Mouse (Mus musculus): ENCODE data around the gene Ube2f. TPM values are rescaled to one million over a fixed set of nuclear protein-coding genes. Genes with fewer than 3 reads are reported as not detected.

Gene Ube2f
- polyA plus RNA-seq, 1 experiment from 2014 or later: 84.7 TPM

DNA sequence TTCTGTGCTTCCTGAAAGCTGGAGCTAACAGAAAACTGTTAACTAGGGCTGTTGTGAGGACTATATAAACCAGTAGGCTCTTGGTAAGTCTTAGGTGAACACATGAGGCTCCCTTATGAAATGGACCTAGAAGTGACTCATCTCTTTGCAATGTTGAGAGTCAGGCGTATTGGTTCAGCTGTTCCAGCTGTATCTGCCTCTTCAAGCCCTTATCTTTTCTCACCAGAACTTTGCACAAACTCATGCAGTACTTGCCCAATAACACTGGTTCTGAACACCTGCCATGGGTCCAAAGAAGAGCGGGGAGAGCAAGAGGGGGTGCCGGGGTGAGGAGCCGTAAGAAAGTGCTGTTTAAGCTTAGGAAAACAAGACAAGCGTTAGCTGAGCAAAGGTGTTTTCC, 1.9 kb upstream of the Ube2f start:
- H3K36me3 ChIP-seq (ENCODE audit: control insufficient read depth, insufficient read depth, low read length): no peaks in the 10 kb centered on the region
- H3K4me1 ChIP-seq (replicated peaks; ENCODE audit: control insufficient read depth, insufficient read depth, low read length): peaks cover 6% of the 10 kb centered on the region
- DNase-seq (ENCODE audit: low spot score) (no peak), ATAC-seq (replicated peaks; ENCODE audit: low FRiP score) (no peak)
- no peak overlapping the region for H3K9ac ChIP-seq (ENCODE audit: low read length)
- no peak overlapping the region for H3K4me3 ChIP-seq (ENCODE audit: low read depth, low read length)
- no peaks in the 10 kb centered on the region for H3K27me3 ChIP-seq (ENCODE audit: control insufficient read depth, insufficient read depth, low read length)
- WGBS: 93% methylated on average over 5 of the region's 5 CpGs
- no peak overlapping the region for H3K27ac ChIP-seq (ENCODE audit: low read depth, low read length)
- no peak overlapping the region for H3K4me2 ChIP-seq (ENCODE audit: low read depth, low read length, severe bottlenecking)
- no peaks in the 10 kb centered on the region for H3K9me3 ChIP-seq (ENCODE audit: control insufficient read depth, low read length)

DNA sequence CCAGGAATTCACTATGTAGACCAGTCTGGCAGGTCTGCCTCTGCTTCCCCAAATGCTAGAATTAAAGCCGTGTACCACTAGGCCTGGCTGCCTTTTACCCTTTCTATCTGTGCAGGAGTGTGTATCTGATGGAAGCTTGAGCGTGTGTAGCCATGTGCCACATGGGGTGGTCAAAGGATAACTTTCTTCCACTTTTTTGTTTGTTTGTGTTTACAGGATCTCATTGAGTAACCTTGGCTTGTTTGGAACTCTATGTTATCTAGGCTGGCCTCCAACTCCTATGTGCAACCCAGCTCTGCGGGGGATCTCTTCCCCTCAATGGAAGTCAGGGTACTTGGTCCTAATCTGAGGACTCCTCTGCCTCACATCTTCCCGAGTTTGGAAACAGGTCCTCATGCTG, 1.1 kb upstream of the Ube2f start:
- peak overlapping the region; percentile 99 for H3K4me3 ChIP-seq (ENCODE audit: low read depth, low read length)
- no peak for ATAC-seq (replicated peaks; ENCODE audit: low FRiP score)
- H3K9me3 ChIP-seq (ENCODE audit: control insufficient read depth, low read length): no peaks in the 10 kb centered on the region
- H3K9ac ChIP-seq (ENCODE audit: low read length): no peak overlapping the region
- H3K4me2 ChIP-seq (ENCODE audit: low read depth, low read length, severe bottlenecking): peak overlapping the region; percentile 80
- DNase-seq (ENCODE audit: low spot score): no peak
- H3K27me3 ChIP-seq (ENCODE audit: control insufficient read depth, insufficient read depth, low read length): no peaks in the 10 kb centered on the region
- H3K4me1 ChIP-seq (replicated peaks; ENCODE audit: control insufficient read depth, insufficient read depth, low read length): peaks cover 6% of the 10 kb centered on the region
- H3K36me3 ChIP-seq (ENCODE audit: control insufficient read depth, insufficient read depth, low read length): no peaks in the 10 kb centered on the region
- WGBS: 49% methylated on average over 4 of the region's 4 CpGs
- H3K27ac ChIP-seq (ENCODE audit: low read depth, low read length): no peak overlapping the region

DNA sequence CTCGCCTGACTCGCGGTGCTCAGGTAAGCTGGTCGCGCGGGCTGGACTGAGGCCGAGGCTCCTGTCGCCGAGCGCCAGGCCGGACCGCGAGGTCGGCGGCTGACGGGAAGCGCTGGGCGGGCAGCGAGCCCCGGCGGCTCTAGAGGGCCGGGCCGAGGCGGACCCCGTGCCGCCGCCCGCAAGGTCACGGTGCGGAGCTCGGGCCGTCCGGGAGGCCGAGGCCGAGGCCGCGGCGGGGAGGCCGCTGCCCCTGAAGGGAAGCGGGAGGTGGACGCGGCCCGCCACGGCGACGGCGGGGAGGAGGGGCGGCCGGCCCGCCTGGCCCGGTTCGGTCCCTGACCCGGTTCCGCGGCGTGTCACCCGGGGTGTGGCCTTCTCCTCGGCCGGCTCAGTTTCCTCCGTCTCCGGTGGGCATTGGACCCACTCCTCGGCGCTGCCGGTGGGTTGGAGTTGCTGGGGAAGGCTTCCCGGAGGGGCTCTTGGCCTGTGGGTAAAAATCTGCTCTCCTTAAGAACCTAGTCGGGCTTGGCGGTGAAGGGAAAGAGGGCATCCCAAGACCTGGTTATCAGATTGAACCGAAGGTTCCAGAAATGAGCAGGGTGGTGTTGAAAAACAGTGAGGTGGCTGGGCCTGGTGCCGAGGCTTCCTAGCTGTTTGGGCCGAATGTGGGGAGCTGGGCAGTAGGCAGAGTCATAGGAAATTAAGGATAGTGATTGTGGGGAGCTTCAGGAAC, 477 bp downstream of the Ube2f start:
- under 1% methylated on average over 67 of the region's 70 CpGs for WGBS
- Histone ChIP-seq H3K27me3 (ENCODE audit: control insufficient read depth, insufficient read depth, low read length) (no peaks in the 10 kb centered on the region), H3K4me1 (replicated peaks; ENCODE audit: control insufficient read depth, insufficient read depth, low read length) (peaks cover 6% of the 10 kb centered on the region), H3K9ac (ENCODE audit: low read length) (peak overlapping the region; percentile 93), H3K36me3 (ENCODE audit: control insufficient read depth, insufficient read depth, low read length) (no peaks in the 10 kb centered on the region), H3K4me3 (ENCODE audit: low read depth, low read length) (peak overlapping the region; percentile 99), H3K27ac (ENCODE audit: low read depth, low read length) (peak overlapping the region; percentile 57; the same call in 1 of the 2 replicates), H3K4me2 (ENCODE audit: low read depth, low read length, severe bottlenecking) (peak overlapping the region; percentile 89), H3K9me3 (ENCODE audit: control insufficient read depth, low read length) (no peaks in the 10 kb centered on the region)
- ATAC-seq (replicated peaks; ENCODE audit: low FRiP score) (peak; percentile 73), DNase-seq (ENCODE audit: low spot score) (no peak)

DNA sequence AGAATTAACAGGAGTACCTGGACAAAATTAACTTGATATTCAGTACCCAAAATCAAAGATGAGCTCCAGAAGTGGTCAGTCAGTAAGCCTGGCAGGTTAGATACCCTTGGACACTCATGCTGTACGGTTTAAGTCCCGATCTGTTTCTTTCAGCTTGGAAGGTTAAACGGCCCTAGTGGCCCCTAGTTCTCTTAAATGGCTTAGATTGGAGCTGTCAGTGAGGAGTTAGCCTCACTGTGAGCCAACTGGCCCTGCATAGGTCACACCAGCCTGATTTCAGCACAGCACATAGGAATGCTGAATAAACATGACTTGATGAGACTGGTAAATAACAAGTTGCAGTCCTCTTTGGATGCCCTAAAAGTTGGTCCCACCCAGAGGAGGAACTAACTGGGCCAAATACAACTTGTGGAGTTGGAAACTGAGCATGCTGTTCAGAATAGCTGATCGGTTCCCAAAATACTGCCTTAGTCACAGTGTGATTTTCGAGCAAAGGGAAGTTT, 1.1 kb downstream of the Ube2f start:
- ATAC-seq (replicated peaks; ENCODE audit: low FRiP score): no peak
- Histone ChIP-seq H3K4me3 (ENCODE audit: low read depth, low read length) (peak overlapping the region; percentile 99), H3K27me3 (ENCODE audit: control insufficient read depth, insufficient read depth, low read length) (no peaks in the 10 kb centered on the region), H3K9me3 (ENCODE audit: control insufficient read depth, low read length) (no peaks in the 10 kb centered on the region), H3K4me1 (replicated peaks; ENCODE audit: control insufficient read depth, insufficient read depth, low read length) (peaks cover 6% of the 10 kb centered on the region), H3K36me3 (ENCODE audit: control insufficient read depth, insufficient read depth, low read length) (no peaks in the 10 kb centered on the region), H3K9ac (ENCODE audit: low read length) (peak overlapping the region; percentile 93), H3K4me2 (ENCODE audit: low read depth, low read length, severe bottlenecking) (peak overlapping the region; percentile 89), H3K27ac (ENCODE audit: low read depth, low read length) (no peak overlapping the region)
- 53% methylated on average over 5 of the region's 5 CpGs for WGBS
- no peak for DNase-seq (ENCODE audit: low spot score)

DNA sequence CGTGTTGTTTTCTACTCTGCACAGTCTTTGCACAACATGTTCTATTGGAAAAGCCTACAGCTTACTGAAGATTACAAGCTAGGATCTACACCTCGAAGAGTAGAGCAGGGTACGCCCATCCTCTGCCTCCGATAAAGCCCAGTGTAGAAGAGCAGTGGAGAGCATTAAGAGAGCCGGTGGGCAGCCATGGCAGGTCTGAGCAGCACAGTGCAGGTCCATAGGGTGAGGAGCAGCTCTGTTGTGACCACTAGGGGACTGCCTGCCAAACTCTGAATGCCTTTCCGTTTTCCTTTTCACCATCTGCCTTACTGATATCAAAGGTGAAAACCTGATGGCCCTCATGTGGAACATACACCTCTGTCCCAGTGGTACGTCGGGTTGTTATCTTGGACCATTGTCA, 1.8 kb downstream of the Ube2f start:
- Histone ChIP-seq H3K27ac (ENCODE audit: low read depth, low read length) (no peak overlapping the region), H3K27me3 (ENCODE audit: control insufficient read depth, insufficient read depth, low read length) (no peaks in the 10 kb centered on the region), H3K9ac (ENCODE audit: low read length) (no peak overlapping the region), H3K9me3 (ENCODE audit: control insufficient read depth, low read length) (no peaks in the 10 kb centered on the region), H3K4me3 (ENCODE audit: low read depth, low read length) (no peak overlapping the region), H3K4me1 (replicated peaks; ENCODE audit: control insufficient read depth, insufficient read depth, low read length) (peaks cover 6% of the 10 kb centered on the region), H3K4me2 (ENCODE audit: low read depth, low read length, severe bottlenecking) (no peak overlapping the region), H3K36me3 (ENCODE audit: control insufficient read depth, insufficient read depth, low read length) (no peaks in the 10 kb centered on the region)
- WGBS: 64% methylated on average over 8 of the region's 8 CpGs
- ATAC-seq (replicated peaks; ENCODE audit: low FRiP score) (no peak), DNase-seq (ENCODE audit: low spot score) (no peak)

DNA sequence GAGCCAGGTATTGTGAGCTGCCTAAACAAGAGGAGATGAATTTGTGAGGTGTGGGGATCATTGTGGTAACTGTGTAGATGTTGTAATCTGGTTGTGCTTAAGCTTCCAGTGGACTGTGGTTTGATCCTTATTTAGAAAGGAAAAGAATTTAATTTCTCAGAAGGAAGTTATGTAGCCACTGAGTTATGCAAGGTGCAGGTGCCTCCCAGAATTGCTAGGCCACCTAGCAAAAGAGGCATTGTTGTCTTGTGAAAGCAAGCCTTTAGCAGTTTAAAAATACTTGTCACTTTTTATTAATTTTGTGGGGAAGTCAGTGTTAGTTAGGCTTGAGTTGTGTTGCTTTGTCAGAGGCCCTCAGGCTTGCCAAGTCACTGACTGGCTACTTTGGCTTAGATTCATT, 7.8 kb downstream of the Ube2f start:
- H3K4me1 ChIP-seq (replicated peaks; ENCODE audit: control insufficient read depth, insufficient read depth, low read length): no peaks in the 10 kb centered on the region
- H3K4me2 ChIP-seq (ENCODE audit: low read depth, low read length, severe bottlenecking): no peak overlapping the region
- H3K9ac ChIP-seq (ENCODE audit: low read length): no peak overlapping the region
- H3K4me3 ChIP-seq (ENCODE audit: low read depth, low read length): no peak overlapping the region
- no peak overlapping the region for H3K27ac ChIP-seq (ENCODE audit: low read depth, low read length)
- H3K9me3 ChIP-seq (ENCODE audit: control insufficient read depth, low read length): no peaks in the 10 kb centered on the region
- H3K27me3 ChIP-seq (ENCODE audit: control insufficient read depth, insufficient read depth, low read length): no peaks in the 10 kb centered on the region
- DNase-seq (ENCODE audit: low spot score): no peak
- no peak for ATAC-seq (replicated peaks; ENCODE audit: low FRiP score)
- H3K36me3 ChIP-seq (ENCODE audit: control insufficient read depth, insufficient read depth, low read length): no peaks in the 10 kb centered on the region

DNA sequence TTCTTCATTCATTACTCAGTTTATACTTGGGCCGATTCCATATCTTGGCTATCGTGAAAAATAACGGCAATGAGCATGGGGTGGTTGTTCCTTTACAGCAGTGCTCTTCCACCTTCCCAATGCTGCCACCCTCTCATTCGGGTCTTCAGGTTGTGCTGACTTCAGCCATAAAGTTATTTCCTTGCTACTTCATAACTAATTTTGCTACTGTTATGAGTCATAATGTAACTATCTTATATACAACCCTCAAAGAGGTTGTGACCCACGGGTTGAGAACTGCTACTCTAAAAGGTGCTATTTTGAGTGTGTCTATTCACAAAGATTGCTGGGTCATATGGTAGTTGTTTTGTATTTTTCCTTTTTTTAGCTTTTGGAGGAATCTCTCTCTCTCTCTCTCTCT, 9.7 kb downstream of the Ube2f start:
- 92% methylated on average over 5 of the region's 5 CpGs for WGBS
- Histone ChIP-seq H3K4me2 (ENCODE audit: low read depth, low read length, severe bottlenecking) (no peak overlapping the region), H3K27me3 (ENCODE audit: control insufficient read depth, insufficient read depth, low read length) (no peaks in the 10 kb centered on the region), H3K36me3 (ENCODE audit: control insufficient read depth, insufficient read depth, low read length) (no peaks in the 10 kb centered on the region), H3K4me1 (replicated peaks; ENCODE audit: control insufficient read depth, insufficient read depth, low read length) (no peaks in the 10 kb centered on the region; the same call in 1 of the 2 replicates), H3K27ac (ENCODE audit: low read depth, low read length) (no peak overlapping the region), H3K4me3 (ENCODE audit: low read depth, low read length) (no peak overlapping the region), H3K9ac (ENCODE audit: low read length) (no peak overlapping the region), H3K9me3 (ENCODE audit: control insufficient read depth, low read length) (no peaks in the 10 kb centered on the region)
- ATAC-seq (replicated peaks; ENCODE audit: low FRiP score) (no peak), DNase-seq (ENCODE audit: low spot score) (no peak)

DNA sequence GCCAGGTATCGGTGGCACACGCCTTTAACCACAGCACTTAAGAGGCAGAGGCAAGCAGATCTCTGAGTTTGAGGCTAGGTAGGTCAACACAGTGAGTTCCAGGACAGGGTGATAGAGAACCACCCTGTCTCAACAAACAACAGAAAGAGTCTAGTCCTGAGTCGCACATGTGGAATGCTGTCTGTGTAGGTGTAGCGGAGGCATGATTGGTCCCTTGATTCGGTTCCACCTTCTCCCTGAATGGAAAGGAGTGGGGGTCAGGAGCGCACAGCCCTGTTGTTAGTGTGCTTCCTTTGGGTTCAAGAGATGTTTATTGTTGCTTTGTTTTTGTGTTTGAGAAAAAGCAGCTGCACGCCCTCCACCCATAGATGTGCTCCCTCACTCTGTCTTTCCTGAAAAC, 12.4 kb downstream of the Ube2f start:
- DNase-seq (ENCODE audit: low spot score) (no peak), ATAC-seq (replicated peaks; ENCODE audit: low FRiP score) (no peak)
- no peaks in the 10 kb centered on the region; the same call in 1 of the 2 replicates for H3K4me1 ChIP-seq (replicated peaks; ENCODE audit: control insufficient read depth, insufficient read depth, low read length)
- no peak overlapping the region for H3K27ac ChIP-seq (ENCODE audit: low read depth, low read length)
- H3K4me2 ChIP-seq (ENCODE audit: low read depth, low read length, severe bottlenecking): no peak overlapping the region
- H3K4me3 ChIP-seq (ENCODE audit: low read depth, low read length): no peak overlapping the region
- WGBS: 93% methylated on average over 7 of the region's 7 CpGs
- H3K27me3 ChIP-seq (ENCODE audit: control insufficient read depth, insufficient read depth, low read length): no peaks in the 10 kb centered on the region
- no peaks in the 10 kb centered on the region for H3K9me3 ChIP-seq (ENCODE audit: control insufficient read depth, low read length)
- H3K9ac ChIP-seq (ENCODE audit: low read length): no peak overlapping the region
- H3K36me3 ChIP-seq (ENCODE audit: control insufficient read depth, insufficient read depth, low read length): no peaks in the 10 kb centered on the region

DNA sequence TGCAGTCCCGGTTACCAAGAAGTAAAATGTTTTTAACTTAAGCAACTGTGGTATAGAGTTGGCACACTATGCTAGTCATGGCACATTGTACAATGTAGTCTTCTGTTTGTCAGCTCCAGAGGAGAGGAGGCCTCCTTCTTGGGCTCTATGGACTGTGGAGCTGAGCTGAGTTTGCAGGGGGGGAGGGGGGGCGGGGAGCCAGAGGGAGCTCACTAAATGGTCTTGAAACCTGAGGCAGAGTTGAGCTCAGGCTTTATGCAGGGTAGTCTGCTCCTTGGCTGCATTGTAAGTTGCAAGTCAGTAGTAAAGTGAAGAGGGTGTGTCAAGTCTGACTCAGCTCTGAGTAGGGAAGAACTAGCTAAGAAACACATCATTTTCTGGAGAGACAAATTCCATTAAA, 22.2 kb downstream of the Ube2f start:
- no peaks in the 10 kb centered on the region for H3K27me3 ChIP-seq (ENCODE audit: control insufficient read depth, insufficient read depth, low read length)
- ATAC-seq (replicated peaks; ENCODE audit: low FRiP score) (no peak), DNase-seq (ENCODE audit: low spot score) (no peak)
- H3K4me1 ChIP-seq (replicated peaks; ENCODE audit: control insufficient read depth, insufficient read depth, low read length): no peaks in the 10 kb centered on the region
- no peak overlapping the region for H3K4me2 ChIP-seq (ENCODE audit: low read depth, low read length, severe bottlenecking)
- H3K36me3 ChIP-seq (ENCODE audit: control insufficient read depth, insufficient read depth, low read length): no peaks in the 10 kb centered on the region; the same call in 1 of the 2 replicates
- no peak overlapping the region for H3K4me3 ChIP-seq (ENCODE audit: low read depth, low read length)
- H3K9me3 ChIP-seq (ENCODE audit: control insufficient read depth, low read length): no peaks in the 10 kb centered on the region
- 76% methylated on average over 2 of the region's 2 CpGs for WGBS
- no peak overlapping the region for H3K27ac ChIP-seq (ENCODE audit: low read depth, low read length)
- H3K9ac ChIP-seq (ENCODE audit: low read length): no peak overlapping the region
